Mouse (Mus musculus) fibroblast of lung, adult 2 months (primary cell): ENCODE results near the gene Atp6v0e.

ENCODE experiments used
- DNase-seq: peaks from one replicate; pipeline ENCODE4 v3.0.0-alpha.2; 2011; ENCODE audit warnings: low read depth

The Atp6v0e gene

DNA sequence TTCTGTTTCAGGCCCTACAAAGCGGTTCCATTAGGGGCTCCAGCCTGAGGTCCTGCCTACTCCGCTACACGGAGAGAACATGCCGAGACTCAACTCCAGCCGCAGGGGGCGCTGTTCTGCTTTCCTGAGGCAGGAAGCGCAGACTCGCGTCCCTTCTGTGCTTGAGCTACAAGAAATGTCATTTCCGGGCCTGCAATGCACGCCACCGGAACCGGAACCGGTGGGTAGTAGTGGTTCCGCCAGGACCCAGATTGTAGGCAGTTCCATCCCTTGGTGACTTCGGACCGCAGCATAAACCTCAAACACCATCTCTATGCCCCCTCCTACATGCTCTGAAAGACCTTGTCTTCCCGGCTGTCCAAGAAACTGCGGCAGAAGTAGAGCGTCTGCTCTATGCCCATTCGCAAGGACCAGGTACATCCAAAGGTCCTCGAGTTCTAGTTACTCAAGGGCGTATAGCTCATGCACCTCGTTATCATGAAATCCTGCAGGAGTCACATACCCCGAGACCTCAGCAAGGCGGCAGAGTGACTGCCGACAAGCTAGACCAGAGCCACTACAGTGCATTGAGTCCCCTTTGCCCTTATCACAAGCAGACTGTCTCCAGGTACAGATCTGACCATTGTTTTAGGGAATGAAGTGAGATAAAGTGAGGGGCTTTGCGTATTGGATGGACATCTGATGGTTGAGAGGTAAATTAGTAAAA lies at the start of gene Atp6v0e:
Atp6v0e (plus strand) TSS at position 254 of the 706 bp plus-strand sequence.
- peak; percentile 79 for DNase-seq

DNA sequence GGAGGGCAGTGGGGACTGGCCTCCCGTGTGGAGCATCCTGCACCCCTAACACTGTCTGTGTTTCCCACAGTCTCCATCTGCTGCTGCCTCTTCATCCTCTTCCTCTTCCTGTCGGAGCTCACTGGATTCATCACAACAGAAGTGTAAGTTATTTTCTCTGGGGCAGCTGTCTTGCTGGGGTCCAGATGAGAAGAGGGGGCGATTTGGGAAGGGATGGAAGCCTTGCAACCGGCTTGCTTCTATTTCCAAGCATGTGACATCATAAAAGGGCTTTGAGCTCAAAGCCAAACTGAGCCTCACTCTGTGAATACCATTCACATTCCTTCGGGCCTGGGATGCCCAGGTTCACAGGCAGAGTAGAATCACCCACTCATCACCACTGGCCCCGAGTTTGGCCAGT lies 48.7 kb upstream of the Atp6v0e start:
- no peak for DNase-seq

DNA sequence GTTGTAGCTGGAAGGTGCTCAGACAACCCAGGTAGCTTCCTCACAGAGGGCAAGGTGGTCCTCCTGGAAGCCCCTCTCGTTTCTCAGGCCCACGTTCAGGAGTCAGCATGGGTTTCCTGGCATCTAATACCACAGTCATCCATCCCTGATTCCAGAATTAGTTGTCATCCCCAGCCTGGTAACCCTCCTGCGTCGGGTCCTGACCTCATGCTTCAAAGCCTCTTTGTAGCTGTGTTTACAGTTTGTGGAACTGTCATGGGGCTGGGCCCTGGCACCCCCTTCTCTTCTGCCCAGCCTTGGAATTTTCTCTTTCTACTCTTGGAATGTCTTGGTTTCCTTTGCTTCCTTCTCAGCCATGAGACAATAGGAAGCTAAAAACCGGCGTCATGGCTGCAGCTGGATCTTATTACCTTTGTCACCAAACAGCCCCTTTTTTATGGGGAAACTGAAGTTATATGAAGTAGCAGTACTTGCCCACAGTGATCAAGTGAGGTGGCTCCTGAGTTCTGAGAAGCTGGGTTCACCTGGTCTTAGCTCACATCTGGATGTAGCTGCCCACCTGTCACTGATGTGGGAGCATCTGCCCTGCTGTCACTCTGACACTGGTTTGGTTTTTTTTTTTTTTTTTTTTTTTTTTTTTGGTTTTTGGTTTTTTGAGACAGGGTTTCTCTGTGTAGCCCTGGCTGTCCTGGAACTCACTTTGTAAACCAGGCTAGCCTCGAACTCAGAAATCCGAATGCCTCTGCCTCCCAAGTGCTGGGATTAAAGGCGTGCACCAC lies 48.1 kb upstream of the Atp6v0e start:
- peak; percentile 62 for DNase-seq

DNA sequence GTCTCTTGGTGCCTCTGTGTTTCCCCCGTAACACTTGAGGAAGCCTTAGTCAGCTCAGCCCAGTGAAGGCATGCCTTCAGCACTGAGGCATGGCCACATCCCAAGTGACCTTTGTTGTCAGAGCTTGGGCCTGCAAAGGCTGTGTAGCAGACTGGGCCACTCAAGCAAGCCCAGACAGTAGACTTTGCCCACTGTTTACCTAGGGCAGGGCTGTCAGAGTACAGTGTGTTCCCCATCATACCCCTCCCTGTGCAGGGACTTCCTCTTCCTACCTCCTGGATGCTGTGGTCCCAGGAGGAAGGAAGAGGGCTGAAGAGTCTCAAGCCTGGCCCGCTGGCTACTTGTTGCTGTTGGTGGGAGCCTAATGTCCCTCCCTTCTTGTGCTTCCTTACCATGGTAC lies 46.3 kb upstream of the Atp6v0e start:
- no peak for DNase-seq

DNA sequence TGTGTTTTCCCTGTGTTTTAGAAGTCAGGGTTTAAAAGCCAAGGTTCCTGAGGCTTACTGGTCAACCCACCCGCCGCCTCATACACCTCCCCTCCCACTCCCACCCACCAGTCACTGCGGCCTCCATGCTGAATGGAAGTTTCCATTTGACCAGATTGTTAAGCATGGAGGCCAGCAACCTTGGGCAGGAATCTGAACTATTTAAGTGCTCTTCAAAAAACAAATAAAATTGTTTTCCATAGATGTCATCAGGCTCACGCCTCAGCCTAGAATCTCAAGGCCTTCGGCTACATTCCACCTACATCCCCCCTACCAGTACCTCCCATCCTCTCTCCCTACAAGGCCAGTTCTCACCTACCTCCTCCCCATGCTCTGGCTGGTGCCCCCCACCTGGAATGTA lies 44.5 kb upstream of the Atp6v0e start:
- DNase-seq, result no peak

DNA sequence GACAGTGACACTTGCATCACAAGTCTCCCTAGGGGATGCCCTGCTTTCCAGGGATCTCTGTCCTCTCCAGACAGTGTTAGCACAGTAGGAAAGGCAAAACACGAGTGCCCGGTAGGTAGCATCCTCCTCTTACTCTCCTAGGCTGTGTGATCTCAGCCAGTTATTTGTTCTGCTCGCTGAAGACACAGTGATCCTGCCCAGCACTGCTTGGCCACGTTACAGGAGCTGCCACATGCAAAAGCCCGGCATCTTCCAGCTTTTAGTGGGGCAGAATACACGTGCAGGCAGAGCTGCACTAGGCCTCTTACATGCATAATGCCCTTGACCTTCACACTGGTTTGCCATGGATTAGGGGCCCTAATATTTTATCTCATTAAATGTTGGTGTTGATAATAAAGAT lies 43.5 kb upstream of the Atp6v0e start:
- DNase-seq, result no peak

DNA sequence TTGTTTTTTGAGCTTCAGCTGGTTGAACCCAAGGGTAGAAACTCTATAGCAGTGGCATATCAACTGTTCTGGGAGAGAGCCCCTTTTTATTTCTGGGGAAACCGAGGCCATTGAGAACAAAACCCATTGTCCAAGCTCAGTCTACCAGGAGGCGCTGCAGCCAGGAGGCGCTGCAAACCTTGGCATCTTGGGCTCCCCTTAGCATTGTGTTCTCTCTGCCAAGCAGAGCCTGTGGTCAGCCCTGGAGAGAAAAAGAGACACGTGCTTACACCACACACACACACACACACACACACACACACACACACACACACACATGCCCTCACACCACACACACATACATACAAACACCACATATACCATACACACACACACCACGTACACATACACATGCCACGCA lies 42.7 kb upstream of the Atp6v0e start:
- no peak for DNase-seq

DNA sequence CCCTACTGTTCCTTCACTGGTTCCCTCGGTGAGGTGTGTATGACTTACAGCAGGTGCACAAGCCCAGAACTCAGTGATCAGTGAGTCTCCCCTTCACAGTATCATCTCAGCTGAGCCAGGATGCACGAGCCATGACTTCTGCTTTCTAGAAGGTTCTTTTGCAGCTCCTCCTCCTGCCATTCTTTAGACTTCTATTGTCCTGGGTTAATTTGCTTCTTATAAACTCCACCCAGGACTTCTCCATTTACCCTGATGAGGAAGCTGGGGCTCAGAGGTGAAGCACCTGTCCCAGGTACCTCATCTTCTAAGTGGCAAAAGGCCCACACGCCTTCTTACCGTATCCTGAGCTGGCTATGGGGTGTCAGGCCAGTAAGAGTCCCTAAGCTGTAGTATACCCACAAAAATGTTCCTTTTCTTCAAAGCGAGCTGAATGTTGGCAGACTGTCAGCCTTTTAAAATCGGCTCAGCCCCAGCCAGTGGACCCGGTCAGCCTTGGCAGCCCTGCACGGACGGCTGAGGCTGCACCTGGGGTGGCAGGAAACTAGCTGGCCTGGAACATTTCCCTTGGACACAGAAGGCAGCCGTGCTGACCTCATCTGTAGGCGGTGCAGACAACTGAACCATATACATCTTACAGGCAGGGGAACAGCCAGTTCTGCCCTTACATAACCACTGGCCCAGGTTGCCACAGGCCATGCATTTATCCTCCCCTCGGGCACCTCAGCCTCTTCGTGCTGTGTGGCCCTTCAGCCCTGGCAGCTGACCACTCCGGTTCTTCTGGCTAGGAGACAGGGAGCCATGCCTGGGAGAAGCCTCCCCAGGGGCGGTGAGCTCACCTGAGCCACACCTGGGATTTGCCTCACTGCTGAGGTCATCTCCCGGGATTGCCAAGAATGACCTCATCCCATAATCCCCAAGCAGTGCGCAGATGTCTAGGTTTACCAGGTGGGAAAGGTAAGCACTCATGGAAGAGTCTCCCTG lies 42.0 kb upstream of the Atp6v0e start:
- peak; percentile 85 for DNase-seq

DNA sequence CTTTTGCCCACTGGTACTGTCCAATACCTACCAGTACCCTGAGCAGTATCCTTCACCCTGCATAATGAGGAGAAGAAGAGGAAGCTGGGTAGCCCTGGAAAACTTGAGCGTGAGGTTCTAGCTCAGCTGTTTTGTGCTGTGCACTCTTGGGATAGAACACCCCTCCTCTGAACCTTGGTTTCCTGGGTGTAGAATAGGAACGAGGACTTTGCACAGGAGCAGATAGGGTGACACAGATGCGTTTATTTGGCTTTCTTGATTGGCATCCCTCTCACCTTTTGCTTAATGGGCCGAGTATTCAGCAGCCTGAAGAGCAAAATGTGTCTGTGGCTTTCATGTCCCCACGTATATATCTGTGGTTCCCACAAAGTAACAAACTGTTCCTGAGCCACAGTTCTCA lies 41.1 kb upstream of the Atp6v0e start:
- DNase-seq, result no peak

DNA sequence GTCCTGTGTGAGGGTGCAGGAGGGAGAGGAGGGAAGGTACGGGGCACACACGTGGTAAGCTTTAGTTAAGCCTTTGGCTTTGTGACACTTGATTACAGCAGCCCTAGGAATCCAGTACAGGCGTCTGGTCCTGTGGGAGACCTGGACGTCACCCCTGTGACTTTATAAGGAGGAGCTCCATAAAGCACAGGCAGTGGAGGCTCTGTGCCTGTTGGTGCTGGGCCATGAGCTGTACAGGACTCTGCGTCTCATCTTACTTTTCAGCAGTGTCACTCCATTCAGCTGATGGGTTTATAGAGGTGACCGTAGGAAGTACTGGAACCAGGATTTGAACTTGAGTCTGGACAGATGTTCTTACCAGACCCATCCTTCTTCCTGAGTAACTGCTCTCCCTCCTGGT lies 39.0 kb upstream of the Atp6v0e start:
- DNase-seq, result no peak

DNA sequence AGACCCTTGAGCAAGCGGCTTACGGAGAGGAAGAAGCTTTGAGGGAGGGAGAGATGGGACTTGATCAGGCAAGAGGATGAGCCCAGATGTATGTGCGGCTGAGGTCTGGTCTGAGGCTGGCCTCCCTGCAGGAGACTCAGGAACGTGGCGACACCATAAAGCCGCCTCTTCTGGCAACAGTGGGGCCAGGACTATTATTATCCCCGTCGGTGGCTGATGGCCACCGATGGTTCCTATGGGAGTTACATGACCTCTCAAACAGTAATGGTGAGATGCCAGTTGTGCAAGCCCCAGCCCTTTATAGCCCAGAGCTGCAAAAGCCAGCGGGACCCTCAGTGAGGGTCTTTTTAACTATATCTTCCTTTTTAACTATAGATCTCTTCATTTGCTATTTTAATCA lies 38.0 kb upstream of the Atp6v0e start:
- no peak for DNase-seq

DNA sequence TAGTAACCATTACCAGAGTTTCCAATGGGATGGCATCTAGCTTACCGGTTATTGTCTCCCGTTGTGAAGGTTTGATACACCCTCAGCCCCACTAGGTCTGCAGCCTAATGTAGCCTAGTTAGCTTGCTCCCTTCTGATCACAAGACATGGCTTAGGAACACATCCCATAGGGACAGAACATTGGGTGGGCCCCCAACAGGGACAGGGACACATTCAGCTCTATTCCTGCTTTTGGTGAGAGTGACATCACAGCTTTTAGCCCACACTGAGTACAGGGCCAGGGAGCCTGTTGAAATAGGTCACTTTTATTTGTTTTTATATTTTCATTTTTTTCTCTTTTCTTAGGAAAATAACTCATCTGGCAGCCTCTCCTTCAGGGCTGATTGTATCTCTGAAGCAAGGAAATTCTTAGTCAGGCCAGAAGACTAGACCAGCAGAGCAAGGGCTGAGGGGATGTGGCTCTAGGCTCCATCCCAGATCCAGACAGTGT lies 37.5 kb upstream of the Atp6v0e start:
- DNase-seq, result no peak

DNA sequence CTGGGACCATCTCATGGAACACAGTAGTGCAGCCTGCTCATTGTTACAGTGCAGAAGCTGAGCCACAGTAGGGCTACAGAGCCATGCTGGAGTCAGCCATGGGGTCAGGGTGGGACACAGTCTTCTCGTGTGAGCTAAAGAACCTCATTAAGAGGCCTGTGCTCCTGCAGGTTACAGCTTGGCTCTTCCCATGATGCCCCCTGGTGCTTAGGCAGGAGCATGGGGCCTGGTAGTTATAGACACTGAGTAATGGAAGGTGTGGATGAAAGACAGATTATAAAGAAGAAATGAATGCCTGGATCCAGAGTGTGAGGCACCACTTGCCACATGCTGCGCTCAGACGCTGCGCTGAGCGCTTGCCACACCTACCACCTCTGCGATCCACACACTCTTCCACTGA lies 34.6 kb upstream of the Atp6v0e start:
- DNase-seq, result no peak

DNA sequence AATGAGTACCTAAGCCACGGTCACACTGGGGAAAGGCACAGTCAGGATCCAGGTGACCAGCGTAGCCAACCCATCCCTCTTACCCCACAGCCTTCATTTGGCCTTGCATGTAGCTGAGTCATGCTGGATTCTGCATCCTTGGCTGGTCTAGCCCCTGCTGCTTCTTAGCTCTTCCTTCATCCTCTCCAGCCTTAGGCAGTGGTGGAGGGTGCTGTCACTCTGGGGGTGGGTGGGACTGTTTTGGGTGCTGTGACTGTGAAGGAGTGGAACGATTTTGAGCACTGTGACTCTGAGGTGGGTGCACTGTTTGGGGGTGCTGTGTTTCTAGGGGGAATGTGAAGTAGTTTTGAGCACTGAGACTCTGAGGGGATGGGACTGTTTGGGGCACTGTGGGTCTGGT lies 34.1 kb upstream of the Atp6v0e start:
- DNase-seq, result no peak

DNA sequence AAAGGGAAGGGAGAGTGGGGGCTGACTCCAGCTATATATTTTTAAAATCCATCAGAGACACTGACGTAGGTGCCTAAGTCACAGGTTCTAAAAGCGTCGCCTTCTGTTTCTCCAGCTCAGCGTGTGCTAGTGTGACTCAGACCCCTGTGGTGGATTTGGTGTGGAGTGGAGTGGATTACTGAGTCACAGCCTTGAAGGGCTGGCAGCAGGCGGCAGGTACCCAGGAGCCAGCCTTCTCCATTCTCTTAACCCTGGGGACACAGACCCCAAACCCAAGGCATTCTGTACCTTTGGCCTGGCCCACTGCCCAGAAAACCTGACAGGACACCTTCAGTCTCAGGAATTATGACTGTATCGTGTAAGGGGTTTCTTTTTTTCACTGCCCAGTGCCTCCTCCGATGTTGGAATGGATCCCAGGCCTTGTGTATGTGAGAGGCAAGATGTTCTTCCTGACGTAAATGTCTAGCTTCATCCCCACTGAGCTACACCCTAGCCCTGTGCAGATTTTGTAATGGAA lies 31.2 kb upstream of the Atp6v0e start:
- no peak for DNase-seq

DNA sequence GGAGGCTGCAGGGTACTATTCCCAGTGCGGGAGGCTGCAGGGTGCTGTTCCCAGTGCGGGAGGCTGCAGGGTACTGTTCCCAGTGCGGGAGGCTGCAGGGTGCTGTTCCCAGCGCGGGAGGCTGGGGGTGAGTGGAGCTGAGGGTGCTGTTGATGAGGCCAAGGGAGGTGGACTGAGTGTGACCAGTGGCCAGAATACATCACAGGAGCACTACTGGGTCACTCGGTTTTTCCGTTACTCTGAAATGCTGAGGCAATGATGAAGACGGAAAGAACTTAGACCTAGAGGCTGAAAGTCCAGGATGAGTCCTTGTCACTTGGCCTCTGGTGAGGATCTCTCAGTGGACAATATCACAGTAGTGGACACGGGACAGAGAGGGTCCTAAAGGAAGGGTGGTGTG lies 29.8 kb upstream of the Atp6v0e start:
- DNase-seq, result no peak

DNA sequence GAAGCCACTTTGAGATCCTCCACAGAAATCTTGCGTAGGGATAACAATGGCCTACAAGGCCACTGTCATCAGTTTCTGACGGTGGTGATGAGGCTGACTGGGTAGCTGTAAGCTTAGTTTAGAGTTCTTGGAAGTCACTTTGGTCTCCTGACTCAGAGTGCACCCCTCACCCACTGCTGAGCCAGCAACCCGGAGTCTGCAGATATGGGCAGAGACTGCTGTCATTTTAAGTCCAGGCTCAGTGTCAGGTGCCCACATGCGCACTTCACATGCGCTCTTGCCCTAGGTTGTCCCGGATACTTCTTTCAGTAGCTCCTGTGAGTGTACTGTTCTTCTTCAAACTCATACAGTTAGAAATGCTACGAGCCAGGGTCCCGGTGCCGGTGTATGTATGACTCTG lies 29.1 kb upstream of the Atp6v0e start:
- no peak for DNase-seq

DNA sequence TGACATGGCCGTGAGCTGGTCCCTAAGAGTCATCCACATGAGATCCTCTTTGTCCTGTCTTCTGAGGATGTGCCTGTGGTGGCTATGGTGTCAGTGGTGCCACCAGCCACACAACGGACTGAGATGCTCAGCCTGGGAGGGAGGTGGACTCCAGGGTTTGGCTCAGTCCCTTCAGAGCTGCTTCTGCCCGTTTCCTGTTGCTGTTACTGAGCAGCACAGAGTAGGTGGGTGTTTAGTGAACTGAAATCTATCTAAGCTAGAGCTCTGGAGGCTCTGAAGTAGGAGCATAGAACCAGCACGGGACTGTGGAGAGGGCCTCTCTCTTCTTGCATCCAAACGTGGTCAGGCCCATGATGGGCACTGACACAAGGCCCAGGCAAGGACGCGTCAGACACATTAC lies 28.5 kb upstream of the Atp6v0e start:
- DNase-seq, result no peak

DNA sequence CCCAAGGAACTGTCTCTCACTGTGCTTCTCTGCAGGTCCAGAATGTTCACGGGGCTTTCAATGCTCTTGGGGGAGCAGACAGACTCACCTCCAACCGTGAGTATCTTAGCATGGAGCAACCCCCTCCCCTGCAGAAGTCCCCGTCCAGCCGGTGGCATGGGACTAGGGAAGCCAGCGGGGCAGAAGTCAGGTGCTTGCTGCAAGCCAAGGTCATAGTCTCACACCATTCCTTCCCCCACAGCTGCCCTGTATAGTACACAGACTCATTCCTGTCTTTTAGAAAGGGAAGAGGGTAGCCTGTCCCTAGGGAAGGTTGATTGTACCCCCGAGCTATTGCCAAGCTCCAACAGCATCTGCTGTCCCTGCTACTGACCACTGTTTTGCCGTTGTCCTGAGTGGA lies 27.1 kb upstream of the Atp6v0e start:
- DNase-seq, result no peak

DNA sequence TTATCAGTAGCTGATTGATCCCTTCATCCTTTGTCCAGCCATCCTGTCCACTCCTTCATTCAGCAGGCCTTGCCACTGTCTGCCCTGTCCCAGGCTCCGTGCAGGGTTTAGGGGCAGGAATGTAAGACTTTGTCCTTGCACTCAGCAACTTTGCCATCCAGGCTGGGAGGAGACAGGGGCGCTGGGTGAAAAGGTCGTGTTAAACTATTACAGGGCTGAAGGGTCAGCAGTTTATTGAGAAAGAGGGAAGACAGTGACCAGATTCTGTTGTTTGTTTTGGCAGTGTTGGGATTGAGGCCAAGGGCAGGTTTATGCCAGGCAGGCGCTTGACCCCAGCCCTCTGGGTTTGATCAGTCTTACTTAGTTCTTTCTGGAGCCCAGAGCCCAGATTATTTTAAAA lies 25.2 kb upstream of the Atp6v0e start:
- no peak for DNase-seq

DNA sequence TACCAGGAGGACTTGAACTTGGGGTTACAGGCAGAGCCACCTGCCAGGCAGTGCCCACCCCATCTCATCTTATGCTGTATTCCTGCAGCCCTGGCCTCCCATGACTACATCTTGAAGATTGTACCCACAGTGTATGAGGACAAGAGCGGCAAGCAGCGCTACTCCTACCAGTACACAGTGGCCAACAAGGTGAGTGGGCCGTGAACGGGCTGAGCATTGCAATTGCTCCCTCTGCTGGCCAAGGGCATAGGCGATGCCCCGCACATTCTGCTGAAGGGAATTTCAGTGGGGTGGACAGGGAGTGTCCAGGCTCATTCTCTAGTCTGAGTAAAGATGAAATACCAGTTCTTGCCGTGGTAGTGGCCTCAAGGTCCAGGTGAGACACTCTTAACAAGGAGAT lies 24.4 kb upstream of the Atp6v0e start:
- no peak for DNase-seq

DNA sequence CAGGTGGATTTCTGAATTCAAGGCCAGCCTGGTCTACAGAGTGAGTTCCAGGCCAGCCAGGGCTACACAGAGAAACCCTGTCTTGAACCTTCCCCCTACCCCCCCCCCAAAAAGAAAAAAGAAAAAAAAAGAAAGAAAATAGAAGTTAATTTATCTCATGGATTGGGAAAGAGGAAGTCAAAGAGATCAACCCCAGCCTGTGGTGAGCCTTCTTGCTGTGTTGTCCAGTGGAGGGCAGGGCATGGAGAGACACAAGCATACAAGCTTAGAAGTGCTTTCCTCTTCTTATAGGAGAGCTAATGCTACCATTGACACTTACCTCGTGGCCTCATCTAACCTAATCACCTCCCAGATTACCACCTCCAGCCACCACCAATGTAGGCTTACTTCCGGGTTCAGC lies 23.2 kb upstream of the Atp6v0e start:
- DNase-seq, result no peak
